Mouse (Mus musculus): ENCODE measurements around the gene Ccl5. TPM values are rescaled to one million over a fixed set of nuclear protein-coding genes. Genes with fewer than 3 reads are reported as not detected.
"Not testable (repeated sequence)": the region's sequence is repeated elsewhere in the genome, so short reads cannot be mapped to it uniquely, and the experiment has no call there.

Gene Ccl5
- polyA plus RNA-seq, 1 experiment from 2014 or later = 0.79 TPM

DNA sequence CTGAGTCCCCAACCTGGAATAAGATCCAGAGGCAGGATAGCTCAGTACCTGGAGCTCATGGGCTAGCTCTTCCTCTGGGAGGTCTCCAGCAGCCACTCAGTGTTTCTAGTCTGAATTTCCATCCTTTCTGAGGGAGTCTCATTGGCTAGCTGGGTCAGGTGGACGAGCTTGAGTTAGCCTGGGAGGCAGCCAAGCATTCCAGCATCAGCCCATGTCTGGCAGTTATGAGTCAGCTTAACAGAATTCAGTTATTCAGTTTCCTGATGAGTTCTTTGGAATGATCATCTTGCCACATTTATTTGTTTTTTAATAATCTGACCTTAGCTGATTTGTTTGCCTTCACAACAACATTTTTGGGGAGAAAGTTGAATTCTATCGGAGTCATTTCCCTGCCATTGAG is 33.4 kb upstream of the Ccl5 start:
- no peak for ATAC-seq (ENCODE audit: insufficient number of reproducible peaks, insufficient read depth, low FRiP score, low TSS enrichment)
- WGBS = 80% methylated on average over 2 of the region's 2 CpGs
- H3K9me3 ChIP-seq = no peaks in the 10 kb centered on the region

GRCm38 (mm10) chr11:83562311-83562887 is 32.1 kb upstream of the Ccl5 start:
- WGBS = 64% methylated on average over 6 of the region's 6 CpGs
- no peak for ATAC-seq (ENCODE audit: insufficient number of reproducible peaks, insufficient read depth, low FRiP score, low TSS enrichment)

More for the DNA sequence above, 33.4 kb upstream of the Ccl5 start:
- Histone ChIP-seq H3K4me1 (no peaks in the 10 kb centered on the region), H3K4me2 (replicated peaks) (no peak overlapping the region), H3K4me3 (no peak overlapping the region), H3K36me3 (no peaks in the 10 kb centered on the region), H3K27ac (no peak overlapping the region), H3K9ac (no peak overlapping the region), H3K27me3 (no peaks in the 10 kb centered on the region)

DNA sequence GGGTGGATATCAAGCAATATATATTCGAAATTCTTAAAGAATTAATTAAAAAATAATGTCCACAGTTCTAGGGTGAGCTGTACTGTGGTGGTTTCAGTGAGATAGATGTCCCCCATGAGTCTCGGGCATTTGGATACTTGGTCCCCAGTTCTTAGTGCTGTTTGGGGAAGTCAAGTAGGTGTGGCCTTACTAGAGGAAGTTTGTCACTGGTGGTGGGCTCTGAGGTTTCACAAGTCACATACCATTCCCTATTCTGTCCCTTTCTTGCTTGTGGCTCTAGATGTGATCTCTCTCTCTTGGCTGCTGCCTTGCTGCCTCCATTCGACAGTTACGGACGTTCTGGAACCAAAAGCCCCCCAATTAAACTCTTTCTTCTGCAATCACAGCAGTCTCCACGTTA is 30.1 kb upstream of the Ccl5 start:
- no peak overlapping the region for H3K4me2 ChIP-seq (replicated peaks)
- no peaks in the 10 kb centered on the region for H3K36me3 ChIP-seq
- 80% methylated on average over 6 of the region's 6 CpGs for WGBS
- H3K9ac ChIP-seq = no peak overlapping the region
- H3K27me3 ChIP-seq = no peaks in the 10 kb centered on the region
- no peaks in the 10 kb centered on the region for H3K4me1 ChIP-seq
- ATAC-seq (ENCODE audit: insufficient number of reproducible peaks, insufficient read depth, low FRiP score, low TSS enrichment) = no peak
- H3K9me3 ChIP-seq = no peaks in the 10 kb centered on the region
- H3K27ac ChIP-seq = no peak overlapping the region
- no peak overlapping the region for H3K4me3 ChIP-seq

More at GRCm38 (mm10) chr11:83562311-83562887, 32.1 kb upstream of the Ccl5 start:
- Histone ChIP-seq H3K36me3 (no peaks in the 10 kb centered on the region), H3K9me3 (no peaks in the 10 kb centered on the region), H3K4me3 (no peak overlapping the region), H3K4me1 (no peaks in the 10 kb centered on the region), H3K9ac (no peak overlapping the region), H3K4me2 (replicated peaks) (no peak overlapping the region), H3K27me3 (no peaks in the 10 kb centered on the region), H3K27ac (no peak overlapping the region)

DNA sequence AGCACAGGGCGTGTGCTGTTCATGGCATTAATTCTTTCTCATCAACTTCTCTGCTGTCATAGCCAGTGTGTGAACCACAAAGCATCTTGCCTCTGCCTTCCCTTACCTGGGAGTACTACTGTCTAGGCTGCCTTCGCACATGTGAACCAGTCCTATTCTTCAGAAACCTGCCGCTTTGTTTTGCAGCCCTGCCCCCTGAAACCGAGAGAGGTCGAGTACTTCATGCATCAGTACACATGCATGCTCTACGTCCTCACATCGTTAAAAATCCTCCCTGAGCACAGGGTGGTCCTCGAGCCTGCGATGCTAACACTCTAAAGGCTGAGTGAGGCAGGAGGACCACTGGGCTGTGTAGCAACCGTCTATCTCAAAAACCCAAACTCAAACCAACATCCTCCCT is 26.8 kb upstream of the Ccl5 start:
- Histone ChIP-seq H3K4me2 (replicated peaks) (no peak overlapping the region), H3K9me3 (no peaks in the 10 kb centered on the region), H3K4me1 (no peaks in the 10 kb centered on the region), H3K36me3 (no peaks in the 10 kb centered on the region), H3K4me3 (no peak overlapping the region), H3K27ac (no peak overlapping the region), H3K9ac (no peak overlapping the region), H3K27me3 (no peaks in the 10 kb centered on the region)
- 66% methylated on average over 10 of the region's 10 CpGs for WGBS
- ATAC-seq (ENCODE audit: insufficient number of reproducible peaks, insufficient read depth, low FRiP score, low TSS enrichment) = no peak

DNA sequence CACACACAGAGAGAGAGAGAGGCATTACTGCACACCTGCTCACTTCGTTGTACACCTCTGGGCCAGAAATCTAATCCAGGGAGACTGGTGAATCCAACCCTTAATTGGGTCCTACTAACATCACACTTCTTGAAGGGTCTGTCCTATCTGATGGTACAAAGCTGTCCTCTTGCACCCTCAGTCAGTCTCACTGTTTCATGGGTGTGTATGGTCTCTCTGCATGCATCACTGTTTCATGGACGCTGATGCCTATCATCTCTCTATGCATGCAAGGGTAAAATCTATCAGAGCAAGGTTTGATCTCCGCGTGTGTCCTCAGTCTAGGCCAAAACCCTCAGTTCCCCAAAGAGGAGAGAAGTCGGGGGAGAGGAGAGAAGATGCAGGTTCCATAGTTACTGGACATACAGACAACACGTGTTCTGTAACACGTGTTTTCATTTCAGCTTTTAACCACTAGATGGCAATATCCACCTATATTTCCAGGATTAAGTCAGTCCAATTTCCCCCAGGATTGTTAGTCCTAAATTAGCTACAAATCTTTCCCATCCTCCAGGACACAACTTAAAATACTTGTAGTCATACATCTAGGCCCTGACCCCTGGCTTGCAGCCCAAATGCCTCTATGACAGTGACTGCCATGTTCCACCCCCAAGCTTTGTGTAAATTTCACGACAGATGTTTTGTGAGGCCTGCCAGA is 25.9 kb upstream of the Ccl5 start:
- no peak overlapping the region for H3K4me2 ChIP-seq (replicated peaks)
- no peak overlapping the region for H3K27ac ChIP-seq
- H3K27me3 ChIP-seq = no peaks in the 10 kb centered on the region
- 32% methylated on average over 8 of the region's 8 CpGs for WGBS
- no peak overlapping the region for H3K9ac ChIP-seq
- ATAC-seq (ENCODE audit: insufficient number of reproducible peaks, insufficient read depth, low FRiP score, low TSS enrichment) = no peak
- no peaks in the 10 kb centered on the region for H3K4me1 ChIP-seq
- H3K36me3 ChIP-seq = no peaks in the 10 kb centered on the region
- no peaks in the 10 kb centered on the region for H3K9me3 ChIP-seq
- H3K4me3 ChIP-seq = no peak overlapping the region

GRCm38 (mm10) chr11:83551668-83552067 is 21.4 kb upstream of the Ccl5 start:
- Histone ChIP-seq H3K36me3 (no peaks in the 10 kb centered on the region), H3K27me3 (no peaks in the 10 kb centered on the region), H3K4me3 (no peak overlapping the region), H3K4me1 (no peaks in the 10 kb centered on the region), H3K4me2 (replicated peaks) (no peak overlapping the region), H3K9me3 (no peaks in the 10 kb centered on the region), H3K27ac (no peak overlapping the region), H3K9ac (no peak overlapping the region)
- ATAC-seq (ENCODE audit: insufficient number of reproducible peaks, insufficient read depth, low FRiP score, low TSS enrichment) = no peak
- WGBS = 85% methylated on average over 5 of the region's 5 CpGs

DNA sequence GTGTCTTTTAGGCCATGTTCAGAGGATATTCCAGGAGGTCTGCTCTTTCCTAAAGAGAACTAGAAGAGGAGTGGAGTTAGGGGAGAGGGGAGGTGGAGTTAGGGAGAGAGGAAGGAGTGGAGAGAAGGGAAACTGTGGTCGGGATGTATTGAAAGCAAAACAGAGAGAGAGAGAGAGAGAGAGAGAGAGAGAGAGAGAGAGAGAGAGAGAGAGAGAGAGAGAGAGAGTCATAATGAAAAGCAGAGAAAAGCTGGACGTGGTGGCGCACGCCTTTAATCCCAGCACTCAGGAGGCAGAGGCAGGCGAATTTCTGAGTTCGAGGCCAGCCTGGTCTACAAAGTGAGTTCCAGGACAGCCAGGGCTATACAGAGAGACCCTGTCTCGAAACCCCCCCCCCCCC is 20.7 kb upstream of the Ccl5 start:
- not testable (repeated sequence) for H3K27me3 ChIP-seq; H3K9me3 ChIP-seq; H3K4me3 ChIP-seq; H3K4me1 ChIP-seq; H3K9ac ChIP-seq; H3K27ac ChIP-seq; H3K4me2 ChIP-seq (replicated peaks); ATAC-seq (ENCODE audit: insufficient number of reproducible peaks, insufficient read depth, low FRiP score, low TSS enrichment); H3K36me3 ChIP-seq
- 81% methylated on average over 7 of the region's 7 CpGs for WGBS

GRCm38 (mm10) chr11:83550186-83550632 is 19.9 kb upstream of the Ccl5 start:
- Histone ChIP-seq H3K4me1 (no peaks in the 10 kb centered on the region), H3K4me3 (no peak overlapping the region), H3K9me3 (no peaks in the 10 kb centered on the region), H3K9ac (no peak overlapping the region), H3K27ac (no peak overlapping the region), H3K4me2 (replicated peaks) (no peak overlapping the region), H3K36me3 (no peaks in the 10 kb centered on the region), H3K27me3 (no peaks in the 10 kb centered on the region)
- no peak for ATAC-seq (ENCODE audit: insufficient number of reproducible peaks, insufficient read depth, low FRiP score, low TSS enrichment)
- 89% methylated on average over 5 of the region's 5 CpGs for WGBS

- 60% methylated on average over 3 of the region's 3 CpGs for WGBS
- no peaks in the 10 kb centered on the region for H3K36me3 ChIP-seq
- H3K4me2 ChIP-seq (replicated peaks) = no peak overlapping the region
- no peaks in the 10 kb centered on the region for H3K9me3 ChIP-seq
- no peaks in the 10 kb centered on the region for H3K27me3 ChIP-seq
- H3K27ac ChIP-seq = no peak overlapping the region
- H3K9ac ChIP-seq = no peak overlapping the region
- no peak for ATAC-seq (ENCODE audit: insufficient number of reproducible peaks, insufficient read depth, low FRiP score, low TSS enrichment)
- peaks cover 7% of the 10 kb centered on the region; the same call in 1 of the 2 replicates for H3K4me1 ChIP-seq
- H3K4me3 ChIP-seq = no peak overlapping the region
Observed at GRCm38 (mm10) chr11:83544214-83544613, 13.9 kb upstream of the Ccl5 start.

GRCm38 (mm10) chr11:83541415-83541814 is 11.1 kb upstream of the Ccl5 start:
- no peaks in the 10 kb centered on the region for H3K36me3 ChIP-seq
- no peak overlapping the region for H3K27ac ChIP-seq
- H3K27me3 ChIP-seq = no peaks in the 10 kb centered on the region
- no peak for ATAC-seq (ENCODE audit: insufficient number of reproducible peaks, insufficient read depth, low FRiP score, low TSS enrichment)
- no peak overlapping the region for H3K4me2 ChIP-seq (replicated peaks)
- H3K9ac ChIP-seq = no peak overlapping the region
- no peaks in the 10 kb centered on the region for H3K9me3 ChIP-seq
- no peak overlapping the region for H3K4me3 ChIP-seq
- 93% methylated on average over 3 of the region's 3 CpGs for WGBS
- H3K4me1 ChIP-seq = peaks cover 7% of the 10 kb centered on the region; the same call in 1 of the 2 replicates

- 86% methylated on average over 2 of the region's 2 CpGs for WGBS
- Histone ChIP-seq H3K36me3 (no peaks in the 10 kb centered on the region), H3K9ac (no peak overlapping the region), H3K9me3 (no peaks in the 10 kb centered on the region), H3K4me2 (replicated peaks) (no peak overlapping the region), H3K4me3 (no peak overlapping the region), H3K4me1 (peaks cover 11% of the 10 kb centered on the region; the same call in 1 of the 2 replicates), H3K27ac (no peak overlapping the region), H3K27me3 (no peaks in the 10 kb centered on the region)
- no peak for ATAC-seq (ENCODE audit: insufficient number of reproducible peaks, insufficient read depth, low FRiP score, low TSS enrichment)
Observed at GRCm38 (mm10) chr11:83540931-83541330, 10.6 kb upstream of the Ccl5 start.

GRCm38 (mm10) chr11:83538705-83539314 is 8.5 kb upstream of the Ccl5 start:
- Histone ChIP-seq H3K27ac (no peak overlapping the region), H3K9ac (no peak overlapping the region), H3K27me3 (no peaks in the 10 kb centered on the region), H3K4me1 (peaks cover 17% of the 10 kb centered on the region), H3K36me3 (no peaks in the 10 kb centered on the region), H3K9me3 (no peaks in the 10 kb centered on the region), H3K4me3 (no peak overlapping the region), H3K4me2 (replicated peaks) (no peak overlapping the region)
- WGBS = 70% methylated on average over 3 of the region's 3 CpGs
- ATAC-seq (ENCODE audit: insufficient number of reproducible peaks, insufficient read depth, low FRiP score, low TSS enrichment) = no peak
